Mouse (Mus musculus) hindbrain, embryonic 11.5 days (tissue): ENCODE measurements around the gene She. TPM values are rescaled to one million over a fixed set of nuclear protein-coding genes. Genes with fewer than 3 reads are reported as not detected.

Experiments
- ATAC-seq: fragments of 200-750 bp; cut with Nextera tagmentation; 2 replicates; pipeline ENCODE4 v1.8.0; 2017; ENCODE audit warnings: mild to moderate bottlenecking, moderate TSS enrichment, moderate library complexity; ENCODE audit not compliant: low FRiP score
- DNase-seq: peaks from one replicate; pipeline ENCODE4 v3.0.0-alpha.2; 2015; ENCODE audit warnings: low spot score
- H3K27ac ChIP-seq: fragments of 300-500 bp; sonication (generic); 2 replicates; pipeline ENCODE4 v1.5.1; 2014; ENCODE audit warnings: mild to moderate bottlenecking, low read depth, low read length
- H3K27me3 ChIP-seq: fragments of 300-500 bp; sonication (generic); 2 replicates; pipeline ENCODE4 v1.6.1; 2014; ENCODE audit warnings: mild to moderate bottlenecking, low read length, moderate library complexity, mixed read lengths; ENCODE audit not compliant: control insufficient read depth, insufficient read depth
- H3K36me3 ChIP-seq: fragments of 300-500 bp; sonication (generic); 2 replicates; pipeline ENCODE4 v1.6.1; 2014; ENCODE audit warnings: mild to moderate bottlenecking, low read length, moderate library complexity, mixed read lengths; ENCODE audit not compliant: control insufficient read depth, insufficient read depth
- H3K4me1 ChIP-seq: fragments of 300-500 bp; sonication (generic); replicated peaks from 2 replicates; pipeline ENCODE4 v1.6.1; 2014; ENCODE audit warnings: low read length, mixed read lengths; ENCODE audit not compliant: control insufficient read depth, insufficient read depth
- H3K4me2 ChIP-seq: fragments of 300-500 bp; sonication (generic); replicated peaks from 2 replicates; pipeline ENCODE4 v1.6.1; 2014; ENCODE audit warnings: mild to moderate bottlenecking, low read depth, low read length
- H3K4me3 ChIP-seq: fragments of 300-500 bp; sonication (generic); 2 replicates; pipeline ENCODE4 v1.5.1; 2014; ENCODE audit warnings: low read depth, low read length
- H3K9ac ChIP-seq: fragments of 300-500 bp; sonication (generic); 2 replicates; pipeline ENCODE4 v1.6.1; 2014; ENCODE audit warnings: low read depth, low read length
- H3K9me3 ChIP-seq: fragments of 300-500 bp; sonication (generic); 2 replicates; pipeline ENCODE4 v1.6.1; 2016; ENCODE audit warnings: low read length; ENCODE audit not compliant: control insufficient read depth
- WGBS: fragments of 180-500 bp; shearing (Covaris S2); extraction: QIAGEN DNeasy Blood & Tissue Kit; methylation state at CpG from one replicate; pipeline ENCODE4 v1.1.7; 2014; 5-methylcytosine and 5-hydroxymethylcytosine counted together
- polyA plus RNA-seq: library from polyadenylated mRNA; unstranded; fragments of >200 nt; fragmentation: Nextera tagmentation; extraction: Ambion mirVana; gene quantifications from 2 replicates; pipeline ENCODE4 v1.2.1, GENCODE M21; 2014

Gene She
- polyA plus RNA-seq, 1 experiment from 2014 or later = 2.2 TPM

DNA sequence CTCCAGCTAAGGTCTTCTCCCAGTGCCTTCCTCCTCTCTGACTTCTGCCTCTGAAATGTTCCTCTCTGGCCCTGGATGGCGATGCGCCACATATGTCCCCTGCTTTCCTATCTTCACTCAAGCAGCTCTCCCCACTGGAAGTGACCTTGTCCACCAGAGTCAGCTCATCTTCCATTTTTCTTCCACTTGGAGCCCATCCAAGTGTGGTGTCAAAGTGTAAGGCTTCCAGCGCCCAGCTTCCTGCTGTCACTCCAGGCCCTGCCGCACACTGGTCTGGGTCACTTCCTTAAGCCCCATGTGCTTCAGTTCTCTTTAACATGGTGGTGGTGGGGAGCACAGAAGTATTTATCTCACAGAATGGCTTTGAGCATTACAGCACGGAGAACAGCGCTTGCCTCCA lies 16.4 kb downstream of the She start:
- Histone ChIP-seq H3K36me3 (peaks cover 2% of the 10 kb centered on the region; the same call in 1 of the 2 replicates), H3K4me3 (no peak overlapping the region), H3K4me1 (no peaks in the 10 kb centered on the region), H3K27ac (no peak overlapping the region), H3K9me3 (no peaks in the 10 kb centered on the region), H3K4me2 (no peak overlapping the region), H3K9ac (no peak overlapping the region), H3K27me3 (no peaks in the 10 kb centered on the region)
- no peak for ATAC-seq
- no peak for DNase-seq
- WGBS = 89% methylated on average over 6 of the region's 6 CpGs

DNA sequence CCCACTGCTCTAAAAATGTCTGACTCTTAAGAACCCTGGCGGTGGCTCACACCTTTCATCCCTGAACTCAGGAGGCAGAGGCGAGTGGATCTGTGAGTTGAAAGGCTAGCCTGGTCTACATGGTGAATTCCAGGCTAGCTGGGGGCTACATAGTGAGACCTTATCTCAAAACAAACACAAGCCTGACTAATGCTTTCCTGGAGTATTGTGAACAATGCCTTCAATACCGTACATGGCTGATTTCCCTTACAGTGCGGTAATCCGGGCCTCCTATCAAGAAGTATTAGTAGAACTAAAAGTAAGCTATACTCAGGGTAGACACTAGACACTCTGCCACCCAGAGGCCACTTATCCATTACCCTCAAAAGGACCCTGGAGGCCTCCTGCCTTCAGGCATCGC lies 16.9 kb downstream of the She start:
- H3K4me2 ChIP-seq = no peak overlapping the region
- no peak overlapping the region for H3K9ac ChIP-seq
- ATAC-seq = no peak
- no peak for DNase-seq
- no peaks in the 10 kb centered on the region for H3K4me1 ChIP-seq
- H3K27me3 ChIP-seq = no peaks in the 10 kb centered on the region
- H3K27ac ChIP-seq = no peak overlapping the region
- 87% methylated on average over 6 of the region's 6 CpGs for WGBS
- H3K36me3 ChIP-seq = peaks cover 2% of the 10 kb centered on the region; the same call in 1 of the 2 replicates
- H3K4me3 ChIP-seq = no peak overlapping the region
- no peaks in the 10 kb centered on the region for H3K9me3 ChIP-seq

DNA sequence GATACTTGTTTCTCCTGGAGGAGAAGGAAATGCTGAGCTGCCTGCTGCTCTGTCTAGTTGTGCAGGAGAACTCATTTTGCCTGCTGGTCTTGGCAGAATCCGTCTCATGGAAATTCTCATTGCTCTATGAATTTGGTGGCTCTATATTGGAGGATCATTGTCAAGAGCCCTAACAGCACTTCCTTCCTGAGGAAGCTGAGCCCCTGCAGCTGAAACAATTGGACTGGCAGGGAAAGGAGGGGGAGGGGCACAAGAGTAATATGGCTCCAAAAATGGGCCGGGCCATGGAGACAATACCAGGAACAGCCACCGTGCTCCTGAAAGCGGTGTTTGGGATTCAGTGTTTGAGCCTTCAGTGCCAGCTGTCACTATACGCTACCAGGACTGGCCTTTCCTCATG lies 22.6 kb downstream of the She start:
- Histone ChIP-seq H3K36me3 (peaks cover 2% of the 10 kb centered on the region; the same call in 1 of the 2 replicates), H3K4me1 (no peaks in the 10 kb centered on the region), H3K9me3 (no peaks in the 10 kb centered on the region), H3K4me2 (no peak overlapping the region), H3K27ac (no peak overlapping the region), H3K27me3 (no peaks in the 10 kb centered on the region), H3K4me3 (no peak overlapping the region), H3K9ac (no peak overlapping the region)
- no peak for ATAC-seq
- DNase-seq = no peak
- WGBS = 70% methylated on average over 5 of the region's 5 CpGs

DNA sequence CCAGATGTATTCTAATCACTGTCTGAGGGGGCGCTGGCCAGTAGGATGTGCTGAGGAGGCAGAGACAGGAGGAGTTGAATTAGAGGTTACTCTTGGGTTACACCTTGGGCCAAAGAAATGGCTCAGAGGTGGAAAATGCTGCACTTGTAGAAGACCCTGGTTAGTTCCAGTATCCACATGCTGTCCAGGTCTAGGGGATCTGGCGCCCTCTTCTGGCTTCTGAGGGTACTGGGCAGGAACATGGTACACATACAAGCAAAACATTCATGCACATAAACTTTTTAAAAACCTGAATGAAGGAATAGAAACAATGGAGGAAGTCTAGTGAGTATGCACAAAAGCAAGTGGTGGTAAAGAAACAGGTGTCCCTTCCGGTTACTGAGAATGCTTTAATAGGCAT lies 26.2 kb downstream of the She start:
- H3K9me3 ChIP-seq = no peaks in the 10 kb centered on the region
- 82% methylated on average over 3 of the region's 3 CpGs for WGBS
- ATAC-seq (no peak), DNase-seq (peak; percentile 34)
- H3K9ac ChIP-seq = no peak overlapping the region
- H3K27me3 ChIP-seq = no peaks in the 10 kb centered on the region
- H3K4me2 ChIP-seq = no peak overlapping the region
- no peak overlapping the region for H3K4me3 ChIP-seq
- peaks cover 3% of the 10 kb centered on the region for H3K4me1 ChIP-seq
- no peak overlapping the region for H3K27ac ChIP-seq
- H3K36me3 ChIP-seq = no peaks in the 10 kb centered on the region

DNA sequence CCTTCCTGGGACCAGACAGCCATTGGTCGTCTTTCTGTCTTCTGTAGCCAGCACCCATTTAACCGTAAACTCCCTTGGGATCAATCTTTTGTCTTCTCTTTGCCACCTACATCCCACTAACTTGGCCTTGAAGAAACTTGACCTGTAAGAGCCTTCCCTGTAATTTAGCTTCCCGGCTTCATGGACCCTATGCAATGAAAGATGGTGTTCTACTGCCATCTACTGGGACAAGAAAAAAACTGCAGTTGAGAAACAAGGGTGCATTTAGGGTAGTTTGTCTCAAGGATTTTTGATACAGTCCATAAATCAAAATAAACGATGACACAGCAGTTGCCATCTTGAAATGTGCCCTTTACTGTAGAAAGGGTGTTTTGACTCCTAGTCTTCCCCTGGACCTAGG lies 27.0 kb downstream of the She start:
- Histone ChIP-seq H3K27ac (no peak overlapping the region), H3K9ac (no peak overlapping the region), H3K4me2 (no peak overlapping the region), H3K4me3 (no peak overlapping the region), H3K36me3 (no peaks in the 10 kb centered on the region), H3K9me3 (no peaks in the 10 kb centered on the region), H3K4me1 (peaks cover 3% of the 10 kb centered on the region), H3K27me3 (no peaks in the 10 kb centered on the region)
- WGBS = 13% methylated on average over 4 of the region's 4 CpGs
- ATAC-seq = no peak
- DNase-seq = peak; percentile 76

DNA sequence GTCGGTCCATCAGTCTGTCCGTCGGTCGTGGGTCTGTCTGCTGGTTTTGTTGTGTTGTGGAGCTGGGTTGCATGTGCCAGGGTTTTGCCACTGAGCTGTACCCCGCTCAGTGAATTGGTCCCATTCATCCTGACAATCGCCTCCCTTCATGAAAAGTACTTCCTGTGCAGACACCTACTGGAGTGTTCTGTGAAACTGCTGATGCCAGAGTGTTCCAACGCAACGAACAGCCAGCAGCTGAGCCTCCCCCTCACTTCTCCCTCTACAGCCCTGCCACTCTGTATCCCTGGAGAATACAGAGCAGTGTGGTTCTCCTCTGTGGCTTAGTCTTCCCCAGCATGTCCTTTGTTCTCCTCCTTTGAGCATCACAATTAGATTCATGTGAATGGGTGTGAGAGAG lies 27.7 kb downstream of the She start:
- H3K9me3 ChIP-seq = no peaks in the 10 kb centered on the region
- H3K4me3 ChIP-seq = no peak overlapping the region
- H3K36me3 ChIP-seq = no peaks in the 10 kb centered on the region
- ATAC-seq (no peak), DNase-seq (no peak)
- no peak overlapping the region for H3K9ac ChIP-seq
- no peaks in the 10 kb centered on the region for H3K27me3 ChIP-seq
- peaks cover 3% of the 10 kb centered on the region for H3K4me1 ChIP-seq
- H3K27ac ChIP-seq = no peak overlapping the region
- no peak overlapping the region for H3K4me2 ChIP-seq
- WGBS = 79% methylated on average over 8 of the region's 8 CpGs

DNA sequence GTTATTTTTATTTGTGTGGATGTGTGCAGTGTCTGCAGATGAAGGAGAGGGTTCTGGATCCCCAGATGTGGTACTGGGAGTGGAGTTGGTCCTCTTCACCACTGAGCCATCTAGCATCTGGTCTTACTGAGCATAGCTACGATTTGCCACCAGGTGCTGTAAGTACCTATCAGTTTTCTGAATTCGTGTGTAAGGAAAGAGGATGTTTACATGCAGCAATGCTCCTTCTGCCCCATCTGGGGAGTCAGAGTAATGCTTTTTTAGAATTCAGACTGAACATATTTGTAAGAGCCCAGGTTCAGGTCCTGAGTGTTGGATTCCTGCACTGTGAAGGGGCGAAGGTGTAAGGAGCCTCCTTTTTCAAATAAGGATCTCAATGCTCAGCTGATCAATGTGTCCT lies 28.8 kb downstream of the She start:
- ATAC-seq = no peak
- no peak overlapping the region for H3K4me3 ChIP-seq
- DNase-seq = no peak
- no peaks in the 10 kb centered on the region for H3K27me3 ChIP-seq
- H3K4me1 ChIP-seq = peaks cover 3% of the 10 kb centered on the region
- 73% methylated on average over 3 of the region's 3 CpGs for WGBS
- no peaks in the 10 kb centered on the region for H3K36me3 ChIP-seq
- no peak overlapping the region for H3K9ac ChIP-seq
- no peak overlapping the region for H3K4me2 ChIP-seq
- no peaks in the 10 kb centered on the region for H3K9me3 ChIP-seq
- H3K27ac ChIP-seq = no peak overlapping the region

DNA sequence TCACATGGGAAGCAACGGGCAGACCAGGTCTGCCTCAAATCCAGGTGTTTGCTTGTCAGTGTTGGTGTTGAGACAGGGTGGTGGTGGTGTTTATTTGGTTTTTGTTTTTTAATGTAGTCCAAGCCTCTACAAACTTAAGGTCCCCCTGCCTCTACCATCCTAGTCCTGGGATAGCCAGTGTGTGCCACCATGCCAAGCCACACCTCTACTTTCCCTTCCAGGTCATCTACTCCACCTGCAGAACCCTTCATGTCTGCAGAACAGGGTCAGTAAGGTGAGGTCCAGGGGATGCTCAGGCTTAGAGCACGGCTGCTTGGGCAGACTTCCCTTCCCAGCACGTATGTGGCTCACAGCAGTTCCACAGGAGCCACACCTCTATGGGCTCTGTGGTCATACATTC lies 29.2 kb downstream of the She start:
- Histone ChIP-seq H3K4me2 (no peak overlapping the region), H3K4me1 (peaks cover 3% of the 10 kb centered on the region), H3K4me3 (no peak overlapping the region), H3K9ac (no peak overlapping the region), H3K9me3 (no peaks in the 10 kb centered on the region), H3K27me3 (no peaks in the 10 kb centered on the region), H3K36me3 (no peaks in the 10 kb centered on the region), H3K27ac (no peak overlapping the region)
- no peak for ATAC-seq
- WGBS = 78% methylated on average over 3 of the region's 3 CpGs
- DNase-seq = no peak

DNA sequence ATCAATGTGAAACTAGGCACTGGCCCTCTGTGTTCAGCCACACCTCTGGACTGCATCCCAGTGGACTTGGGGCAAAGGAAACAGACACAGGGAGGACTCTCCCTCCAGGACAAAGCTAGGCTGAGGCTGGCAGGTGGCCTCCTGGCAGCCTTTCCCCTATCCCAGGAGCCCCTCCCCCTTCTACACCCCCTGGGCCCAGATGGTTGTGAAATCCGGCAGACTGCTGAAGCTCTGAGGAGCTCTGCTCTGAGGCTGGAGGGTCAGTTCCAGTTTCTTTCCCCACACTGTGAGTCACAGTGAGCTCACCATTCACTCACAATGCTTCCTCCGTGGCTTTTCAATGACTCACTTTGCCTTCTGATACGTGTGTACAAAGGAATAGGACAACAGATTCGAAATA lies 29.9 kb downstream of the She start:
- ATAC-seq = no peak
- H3K36me3 ChIP-seq = no peaks in the 10 kb centered on the region
- no peak overlapping the region for H3K4me2 ChIP-seq
- no peak overlapping the region for H3K27ac ChIP-seq
- H3K9ac ChIP-seq = 0 out of 2 replicates have a peak overlapping the region, but pooled peaks have one; percentile 11
- H3K27me3 ChIP-seq = no peaks in the 10 kb centered on the region
- WGBS = 25% methylated on average over 4 of the region's 4 CpGs
- DNase-seq = peak; percentile 36
- peaks cover 3% of the 10 kb centered on the region for H3K4me1 ChIP-seq
- no peaks in the 10 kb centered on the region for H3K9me3 ChIP-seq
- no peak overlapping the region for H3K4me3 ChIP-seq
